ENCODE assay signal across 21 mouse cellular contexts in the genomic region with DNA sequence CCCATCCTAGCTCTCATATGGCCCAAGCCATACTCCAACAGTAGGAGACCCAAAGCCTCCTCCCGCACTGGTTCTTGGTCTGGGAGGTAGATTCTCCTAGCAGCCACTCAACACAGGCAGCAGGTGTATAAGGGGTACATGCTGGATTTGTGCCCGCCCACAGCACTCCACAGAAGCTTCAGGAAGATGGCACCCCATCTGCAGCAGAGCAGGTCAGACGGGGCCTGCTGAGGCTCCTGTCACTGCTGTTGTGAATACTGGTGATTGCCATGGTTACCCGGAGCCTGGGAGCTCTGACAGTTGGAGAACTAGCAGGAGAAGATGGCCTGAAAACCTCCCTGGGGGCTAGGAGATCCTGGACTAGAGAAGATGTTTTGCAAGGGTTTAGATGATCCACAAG. TPM values are rescaled to one million over a fixed set of nuclear protein-coding genes. Genes with fewer than 3 reads are reported as not detected.
A peak's percentile ranks its signal among the peaks of the same experiment; 100 is the strongest.
DNase-seq lines count a peak whose midpoint lies in the region; ATAC-seq lines count a peak whose summit lies in the region.
"Had no signal": no experiment of that assay in that cellular context is flagged by ENCODE, and none has a peak within 500 bp of the region (broad histone marks: within the 10 kb centered on the region; RNA-seq: fewer than 3 reads in every experiment).

No protein-coding gene starts in this region.

- no peaks in the 10 kb centered on the region for H3K36me3 ChIP-seq in limb, embryonic 12.5 days
- H3K36me3 ChIP-seq: embryonic facial prominence, embryonic 15.5 days; G1E; heart, embryonic 15.5 days; hindbrain, embryonic 15.5 days; intestine, embryonic 15.5 days; liver, embryonic 12.5 days had no signal

- no peaks in the 10 kb centered on the region for H3K9me3 ChIP-seq in limb, embryonic 12.5 days
- H3K9me3 ChIP-seq: embryonic facial prominence, embryonic 15.5 days; heart, embryonic 15.5 days; hindbrain, embryonic 15.5 days; intestine, embryonic 15.5 days; liver, embryonic 12.5 days; megakaryocyte, embryonic 14.5 days had no signal

- no peak overlapping the region for H3K4me3 ChIP-seq in limb, embryonic 12.5 days (replicated peaks)
- H3K4me3 ChIP-seq: heart, adult 2 months; hindbrain, embryonic 15.5 days; intestine, embryonic 15.5 days; liver, embryonic 12.5 days; megakaryocyte, embryonic 14.5 days had no signal

- H3K9ac ChIP-seq in limb, embryonic 12.5 days (replicated peaks): no peak overlapping the region
- H3K9ac ChIP-seq: embryonic facial prominence, embryonic 15.5 days; heart, embryonic 15.5 days; hindbrain, embryonic 15.5 days; intestine, embryonic 15.5 days; liver, embryonic 12.5 days had no signal

- WGBS in limb, embryonic 12.5 days: 78% methylated on average over 4 of the region's 4 CpGs

- DNase-seq in cerebellum, postnatal 10 days: peak; percentile 71 to 78
- no peak for DNase-seq in cerebellum, adult 9-11 months
- peak; percentile 24 to 57 for DNase-seq in layer of hippocampus, adult 18-20 months (ENCODE audit: low spot score in 2 of 2)
- no peak for DNase-seq in layer of hippocampus, adult 9-10 months (ENCODE audit: low spot score)
- peak; percentile 17 for DNase-seq in right cerebral cortex, postnatal 4 days
- no peak for DNase-seq in right cerebral cortex, adult 18-20 months
- no peak for DNase-seq in B cell, adult 2 months
- DNase-seq: adrenal gland, postnatal 25 days; heart, adult 2 months; heart, postnatal 4 days; lung, adult 2 months; thymus, postnatal 14 days had no signal

- no peak for ATAC-seq in limb, embryonic 12.5 days (ENCODE audit: insufficient number of reproducible peaks, insufficient read depth, low FRiP score, low TSS enrichment, low read depth)
- ATAC-seq: liver, embryonic 12.5 days had no signal

- peaks cover 14% of the 10 kb centered on the region for H3K4me1 ChIP-seq in limb, embryonic 12.5 days (replicated peaks)
- H3K4me1 ChIP-seq: liver, embryonic 12.5 days; megakaryocyte, embryonic 14.5 days had no signal

- H3K27me3 ChIP-seq in limb, embryonic 12.5 days: no peaks in the 10 kb centered on the region
- H3K27me3 ChIP-seq: embryonic facial prominence, embryonic 15.5 days; heart, embryonic 15.5 days; hindbrain, embryonic 15.5 days; intestine, embryonic 15.5 days; megakaryocyte, embryonic 14.5 days had no signal

- 0 out of 2 replicates have a peak overlapping the region, but pooled peaks have one; percentile 48 for H3K4me2 ChIP-seq in limb, embryonic 12.5 days

- no peak overlapping the region for H3K27ac ChIP-seq in limb, embryonic 12.5 days
- H3K27ac ChIP-seq: embryonic facial prominence, embryonic 15.5 days; heart, adult 2 months; heart, embryonic 15.5 days; hindbrain, embryonic 15.5 days; intestine, embryonic 15.5 days; liver, embryonic 12.5 days; stomach, postnatal 0 days had no signal

RNA-seq across cellular contexts. Expression of gene Klhl29, which starts 35.9 kb away (rescaled TPM):
- total RNA-seq in layer of hippocampus, adult 18-20 months (2021): 10 to 100 TPM; 40.8 to 44.5 TPM
- 2.9 and 3.1 TPM in 2 replicates for polyA plus RNA-seq in limb, embryonic 12.5 days (2016; fragmentation: Nextera tagmentation; extraction: Ambion mirVana)
- polyA plus RNA-seq: G1E had no signal

Comparison
In these comparisons a context has a peak if more than half of its experiments do, and no peak if none do; other contexts are left out.
1. DNase-seq: peak in cerebellum, postnatal 10 days (2 of 2), layer of hippocampus, adult 18-20 months (2 of 2) and right cerebral cortex, postnatal 4 days (single experiment); none in cerebellum, adult 9-11 months (single experiment), layer of hippocampus, adult 9-10 months (single experiment), right cerebral cortex, adult 18-20 months (single experiment) and B cell, adult 2 months (0 of 2).